In genomic region chrX:85343517-85343916, GRCm38 (mm10) we compare ENCODE assay signal across 9 mouse cellular contexts.
DNase-seq lines count a peak whose midpoint lies in the region; ATAC-seq and TF ChIP-seq lines count a peak whose summit lies in the region.
"Had no signal": no experiment of that assay in that cellular context is flagged by ENCODE, and none has a peak within 500 bp of the region (broad histone marks: within the 10 kb centered on the region; RNA-seq: fewer than 3 reads in every experiment).

No protein-coding gene starts in this region.

- TF ChIP-seq EP300 in liver, postnatal 0 days (IDR thresholded peaks at IDR 0.05; ENCODE audit: low read depth) = no peak

- no peaks in the 10 kb centered on the region for H3K9me3 ChIP-seq in liver, postnatal 0 days (ENCODE audit: low read length)
- H3K9me3 ChIP-seq: embryonic facial prominence, embryonic 13.5 days had no signal

- no peak overlapping the region for H3K4me2 ChIP-seq in liver, postnatal 0 days (ENCODE audit: low read depth, low read length)
- H3K4me2 ChIP-seq: embryonic facial prominence, embryonic 13.5 days had no signal

- ATAC-seq in liver, postnatal 0 days = no peak
- no peak for ATAC-seq in CD4-positive, CD25-positive, alpha-beta regulatory T cell, adult 4 months

- 63% methylated on average over 3 of the region's 3 CpGs for WGBS in liver, postnatal 0 days (ENCODE audit: insufficient replicate concordance)

- H3K4me1 ChIP-seq in liver, postnatal 0 days (ENCODE audit: insufficient read depth) = no peaks in the 10 kb centered on the region

- no peak for TF ChIP-seq CTCF in gastrocnemius, adult 2 months (IDR thresholded peaks at IDR 0.05)
- TF ChIP-seq CTCF in liver, postnatal 0 days (IDR thresholded peaks at IDR 0.05; ENCODE audit: low read depth) = no peak

- H3K4me3 ChIP-seq in gastrocnemius, adult 2 months = no peak overlapping the region
- no peak overlapping the region for H3K4me3 ChIP-seq in liver, postnatal 0 days (ENCODE audit: low read depth, low read length)
- H3K4me3 ChIP-seq: embryonic facial prominence, embryonic 13.5 days had no signal

- no peak overlapping the region for H3K9ac ChIP-seq in liver, postnatal 0 days (replicated peaks)
- H3K9ac ChIP-seq: embryonic facial prominence, embryonic 13.5 days had no signal

- DNase-seq in urinary bladder, postnatal 14 days (ENCODE audit: low spot score) = peak; percentile 8
- no peak for DNase-seq in urinary bladder, adult 2 months (ENCODE audit: low spot score)
- peak; percentile 26 for DNase-seq in gastrocnemius, adult 2 months
- DNase-seq in kidney, postnatal 10 days = peak; percentile 68
- DNase-seq in retina, postnatal 7 days (ENCODE audit: low read depth, low spot score) = peak; percentile 2
- no peak for DNase-seq in liver, postnatal 0 days
- no peak for DNase-seq in thymus, adult 18-20 months

- H3K27ac ChIP-seq in gastrocnemius, adult 2 months = no peak overlapping the region
- H3K27ac ChIP-seq in liver, postnatal 0 days (ENCODE audit: low read depth) = no peak overlapping the region
- H3K27ac ChIP-seq: embryonic facial prominence, embryonic 13.5 days had no signal

- intact Hi-C loops in gastrocnemius, adult 2 months (cut with DNase I) = no loop called here

- no peaks in the 10 kb centered on the region for H3K27me3 ChIP-seq in liver, postnatal 0 days (ENCODE audit: insufficient read depth, low read length)
- H3K27me3 ChIP-seq: embryonic facial prominence, embryonic 13.5 days had no signal

- no peaks in the 10 kb centered on the region for H3K36me3 ChIP-seq in liver, postnatal 0 days (replicated peaks; ENCODE audit: insufficient read depth, low read length)
- H3K36me3 ChIP-seq: embryonic facial prominence, embryonic 13.5 days had no signal

Comparison
In these comparisons a context has a peak if more than half of its experiments do, and no peak if none do; other contexts are left out.
1. DNase-seq: peak in urinary bladder, postnatal 14 days (single experiment), gastrocnemius, adult 2 months (single experiment), kidney, postnatal 10 days (single experiment) and retina, postnatal 7 days (single experiment); none in urinary bladder, adult 2 months (single experiment), liver, postnatal 0 days (single experiment) and thymus, adult 18-20 months (0 of 2).